Mouse (Mus musculus) limb, embryonic 14.5 days (tissue): ENCODE measurements around the gene Nek9. TPM values are rescaled to one million over a fixed set of nuclear protein-coding genes. Genes with fewer than 3 reads are reported as not detected.

Experiments used
- ATAC-seq: fragments of 200-750 bp; cut with Nextera tagmentation; 2 replicates; pipeline ENCODE4 v1.8.0; 2017; ENCODE audit warnings: low read depth, moderate number of reproducible peaks, moderate TSS enrichment; ENCODE audit not compliant: low FRiP score
- DNase-seq: peaks from one replicate; pipeline ENCODE4 v3.0.0-alpha.2; 2015; ENCODE audit warnings: low spot score
- H3K27ac ChIP-seq: fragments of 300-500 bp; sonication (generic); replicated peaks from 2 replicates; pipeline ENCODE4 v1.5.1; 2014; ENCODE audit warnings: low read depth, mild to moderate bottlenecking, low read length, moderate library complexity, mixed read lengths
- H3K27me3 ChIP-seq: fragments of 300-500 bp; sonication (generic); 2 replicates; pipeline ENCODE4 v1.6.1; 2014; ENCODE audit warnings: low read length, mixed read lengths; ENCODE audit not compliant: control insufficient read depth, insufficient read depth
- H3K36me3 ChIP-seq: fragments of 300-500 bp; sonication (generic); 2 replicates; pipeline ENCODE4 v1.6.1; 2014; ENCODE audit warnings: mild to moderate bottlenecking, low read length, moderate library complexity, mixed read lengths; ENCODE audit not compliant: control insufficient read depth, insufficient read depth
- H3K4me1 ChIP-seq: fragments of 300-500 bp; sonication (generic); 2 replicates; pipeline ENCODE4 v1.6.1; 2014; ENCODE audit warnings: antibody characterized with exemption, low read length, mixed read lengths; ENCODE audit not compliant: control insufficient read depth, insufficient read depth
- H3K4me2 ChIP-seq: fragments of 300-500 bp; sonication (generic); replicated peaks from 2 replicates; pipeline ENCODE4 v1.6.1; 2014; ENCODE audit warnings: low read depth, mild to moderate bottlenecking, low read length, moderate library complexity; ENCODE audit not compliant: severe bottlenecking
- H3K4me3 ChIP-seq: fragments of 300-500 bp; sonication (generic); replicated peaks from 2 replicates; pipeline ENCODE4 v1.5.1; 2014; ENCODE audit warnings: low read length
- H3K9ac ChIP-seq: fragments of 300-500 bp; sonication (generic); 2 replicates; pipeline ENCODE4 v1.6.1; 2014; ENCODE audit warnings: mild to moderate bottlenecking, low read depth, low read length, moderate library complexity; ENCODE audit not compliant: severe bottlenecking
- H3K9me3 ChIP-seq: fragments of 300-500 bp; sonication (generic); 2 replicates; pipeline ENCODE4 v1.6.1; 2016; ENCODE audit warnings: low read length; ENCODE audit not compliant: control insufficient read depth
- POLR2A ChIP-seq: fragments of 200-500 bp; IDR thresholded peaks from 2 replicates; pipeline ENCODE4 v1.8.0; 2012; ENCODE audit warnings: inconsistent platforms, mild to moderate bottlenecking, moderate library complexity, borderline replicate concordance; ENCODE audit not compliant: insufficient read depth, insufficient read length; ENCODE audit errors: extremely low read depth
- WGBS: fragments of 180-500 bp; shearing (Covaris S2); extraction: QIAGEN DNeasy Blood & Tissue Kit; methylation state at CpG from one replicate; pipeline ENCODE4 v1.1.7; 2014; 5-methylcytosine and 5-hydroxymethylcytosine counted together
- polyA plus RNA-seq, 2 experiments: library from polyadenylated mRNA; depleted of rRNA in 1 of 2; stranded (reverse) in 1 of 2; unstranded in 1 of 2; fragments of >200 nt; fragmentation: Nextera tagmentation in 1 of 2; extraction: Ambion mirVana in 1 of 2; gene quantifications; 2 replicates each; pipeline versions ENCODE4 v1.2.1 to v1.2.3; 2012 to 2014

The Nek9 gene
- polyA plus RNA-seq, 2 experiments = 22.0 to 47.4 TPM

- no peak overlapping the region for H3K4me3 ChIP-seq
- H3K36me3 ChIP-seq = no peaks in the 10 kb centered on the region
- no peaks in the 10 kb centered on the region for H3K9me3 ChIP-seq
- ATAC-seq = no peak
- no peak overlapping the region for H3K27ac ChIP-seq
- H3K27me3 ChIP-seq = no peaks in the 10 kb centered on the region
- no peaks in the 10 kb centered on the region for H3K4me1 ChIP-seq
- no peak overlapping the region for H3K9ac ChIP-seq
- DNase-seq = no peak
- H3K4me2 ChIP-seq = no peak overlapping the region
- 76% methylated on average over 7 of the region's 7 CpGs for WGBS
- no peak for TF ChIP-seq POLR2A
Observed at GRCm38 (mm10) chr12:85380942-85381341, 41.8 kb upstream of the Nek9 start.

- Histone ChIP-seq H3K4me2 (no peak overlapping the region), H3K36me3 (no peaks in the 10 kb centered on the region), H3K27ac (no peak overlapping the region), H3K4me3 (no peak overlapping the region), H3K9me3 (no peaks in the 10 kb centered on the region), H3K4me1 (no peaks in the 10 kb centered on the region), H3K27me3 (no peaks in the 10 kb centered on the region), H3K9ac (no peak overlapping the region)
- TF ChIP-seq POLR2A = no peak
- 60% methylated on average over 1 of the region's 1 CpGs for WGBS
- ATAC-seq (no peak), DNase-seq (no peak)
Observed at GRCm38 (mm10) chr12:85380308-85380707, 41.1 kb upstream of the Nek9 start.

DNA sequence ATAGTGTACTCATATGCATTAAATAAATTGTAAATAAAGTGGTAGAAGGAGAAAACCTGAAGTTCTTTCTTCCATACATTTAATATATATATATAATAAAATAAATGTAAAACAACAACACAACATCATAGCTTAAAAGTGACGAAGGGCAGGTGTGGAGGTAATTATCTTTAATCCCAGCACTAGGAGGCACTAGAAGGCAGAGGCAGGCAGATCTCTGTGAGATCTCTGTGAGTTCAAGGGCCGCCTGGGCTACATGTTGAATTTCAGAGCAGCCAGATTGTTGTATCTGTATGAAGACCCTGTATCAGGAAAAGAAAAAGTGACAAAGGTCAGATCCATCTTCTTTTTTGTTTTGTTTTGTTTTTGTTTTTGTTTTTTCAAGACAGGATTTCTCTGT, 39.1 kb upstream of the Nek9 start:
- ATAC-seq (no peak), DNase-seq (no peak)
- Histone ChIP-seq H3K27me3 (no peaks in the 10 kb centered on the region), H3K9ac (no peak overlapping the region), H3K4me2 (no peak overlapping the region), H3K9me3 (no peaks in the 10 kb centered on the region), H3K4me1 (no peaks in the 10 kb centered on the region), H3K27ac (no peak overlapping the region), H3K4me3 (no peak overlapping the region), H3K36me3 (no peaks in the 10 kb centered on the region)
- 89% methylated on average over 2 of the region's 2 CpGs for WGBS
- TF ChIP-seq POLR2A = no peak

DNA sequence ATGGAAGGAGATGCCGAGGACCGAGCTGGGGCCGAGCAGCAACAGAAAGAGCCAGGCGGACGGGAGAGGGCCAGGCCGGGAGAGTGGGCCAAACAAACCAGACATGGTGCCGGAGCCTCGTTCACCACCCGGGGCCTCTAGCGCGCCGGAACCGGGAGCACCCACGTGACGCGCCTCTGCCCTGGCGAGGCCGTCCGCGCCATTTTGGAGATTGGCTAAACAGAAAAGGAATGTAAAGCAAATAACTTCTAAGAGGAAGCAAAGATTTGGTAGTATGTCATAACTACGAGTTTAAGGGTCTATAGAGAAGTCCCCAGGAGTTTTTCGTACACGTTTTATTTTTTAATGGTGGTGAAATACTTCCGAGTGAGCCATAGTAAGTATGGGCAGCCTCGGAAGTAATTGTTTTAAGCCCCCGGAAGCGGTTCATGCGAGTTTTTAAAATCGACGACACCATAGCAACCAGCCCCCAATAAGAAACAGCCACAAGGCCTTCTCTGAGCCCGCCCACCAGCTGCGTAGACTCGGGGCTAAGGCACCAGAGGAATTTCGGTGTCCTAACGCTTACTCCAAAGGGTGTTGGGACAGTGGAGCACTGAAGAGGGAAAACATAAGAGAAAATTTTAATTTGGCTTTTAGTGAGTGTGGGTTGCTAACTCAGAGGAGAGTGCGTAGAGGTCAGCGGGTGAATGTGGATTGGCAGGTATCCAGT, 35.6 kb upstream of the Nek9 start, which contains the start of gene Tmed10:
Tmed10 (minus strand) TSS at position 287 of the 712 bp plus-strand sequence.
- TF ChIP-seq POLR2A = no peak
- WGBS = under 1% methylated on average over 37 of the region's 37 CpGs
- peak; percentile 96 for DNase-seq
- Histone ChIP-seq H3K4me1 (peaks cover 12% of the 10 kb centered on the region), H3K4me3 (peak within 1 kb of the TSS; percentile 78), H3K9me3 (no peaks in the 10 kb centered on the region), H3K27ac (peak within 1 kb of the TSS; percentile 89), H3K4me2 (peak within 1 kb of the TSS; percentile 57), H3K27me3 (no peaks in the 10 kb centered on the region), H3K9ac (peak within 1 kb of the TSS; percentile 93), H3K36me3 (no peaks in the 10 kb centered on the region)
- peak; percentile 94 for ATAC-seq

- 0 out of 2 replicates have a peak, but pooled peaks have one; percentile 35 for TF ChIP-seq POLR2A
- under 1% methylated on average over 43 of the region's 53 CpGs for WGBS
- Histone ChIP-seq H3K4me2 (peak overlapping the region; percentile 53), H3K27ac (peak overlapping the region; percentile 89), H3K27me3 (no peaks in the 10 kb centered on the region), H3K9ac (peak overlapping the region; percentile 93), H3K36me3 (no peaks in the 10 kb centered on the region), H3K4me3 (peak overlapping the region; percentile 78), H3K9me3 (no peaks in the 10 kb centered on the region), H3K4me1 (peaks cover 12% of the 10 kb centered on the region)
- DNase-seq = peak; percentile 54
- ATAC-seq = peak; percentile 71
Observed at GRCm38 (mm10) chr12:85373591-85374560, 34.7 kb upstream of the Nek9 start.
